Mouse (Mus musculus) ovary, postnatal 10 days (tissue): ENCODE measurements around the gene Grik4.
A peak's percentile ranks its signal among the peaks of the same experiment; 100 is the strongest.

Experiments
- DNase-seq: peaks from one replicate; pipeline ENCODE4 v3.0.0; 2022; ENCODE audit warnings: low spot score

The Grik4 gene

GRCm38 (mm10) chr9:42742385-42742784, 201.9 kb downstream of the Grik4 start:
- DNase-seq = no peak

GRCm38 (mm10) chr9:42736697-42737335, 207.5 kb downstream of the Grik4 start:
- no peak for DNase-seq

- no peak for DNase-seq
These were observed 209.2 kb downstream of the Grik4 start for GRCm38 (mm10) chr9:42735086-42735485.

- no peak for DNase-seq
These were observed 211.5 kb downstream of the Grik4 start for GRCm38 (mm10) chr9:42732731-42733318.

- no peak for DNase-seq
These were observed 215.8 kb downstream of the Grik4 start for GRCm38 (mm10) chr9:42728472-42728871.

GRCm38 (mm10) chr9:42727661-42728060, 216.6 kb downstream of the Grik4 start:
- DNase-seq = no peak

- DNase-seq = no peak
These were observed 217.1 kb downstream of the Grik4 start for GRCm38 (mm10) chr9:42727186-42727585.

- DNase-seq = no peak
These were observed 220.2 kb downstream of the Grik4 start for GRCm38 (mm10) chr9:42724099-42724498.

- DNase-seq = no peak
These were observed 221.8 kb downstream of the Grik4 start for GRCm38 (mm10) chr9:42722501-42722900.

- no peak for DNase-seq
These were observed 222.6 kb downstream of the Grik4 start for GRCm38 (mm10) chr9:42721718-42722117.

- DNase-seq = no peak
These were observed 223.1 kb downstream of the Grik4 start for GRCm38 (mm10) chr9:42721146-42721545.

- no peak for DNase-seq
These were observed 230.4 kb downstream of the Grik4 start for GRCm38 (mm10) chr9:42713912-42714311.

GRCm38 (mm10) chr9:42705848-42706247, 238.4 kb downstream of the Grik4 start:
- no peak for DNase-seq

GRCm38 (mm10) chr9:42703191-42703854, 241.0 kb downstream of the Grik4 start:
- DNase-seq = no peak

GRCm38 (mm10) chr9:42702231-42703132, 241.8 kb downstream of the Grik4 start:
- no peak for DNase-seq

GRCm38 (mm10) chr9:42701729-42702128, 242.6 kb downstream of the Grik4 start:
- DNase-seq = no peak

GRCm38 (mm10) chr9:42693024-42693423, 251.3 kb downstream of the Grik4 start:
- DNase-seq = no peak

GRCm38 (mm10) chr9:42688143-42688542, 256.1 kb downstream of the Grik4 start:
- peak; percentile 36 for DNase-seq

GRCm38 (mm10) chr9:42686104-42686503, 258.2 kb downstream of the Grik4 start:
- DNase-seq = no peak

GRCm38 (mm10) chr9:42674017-42674412, 270.3 kb downstream of the Grik4 start:
- no peak for DNase-seq

- DNase-seq = no peak
These were observed 270.8 kb downstream of the Grik4 start for GRCm38 (mm10) chr9:42673385-42674016.

- no peak for DNase-seq
These were observed 271.3 kb downstream of the Grik4 start for GRCm38 (mm10) chr9:42672982-42673381.
